In genomic region chr15:90987714-90988250, GRCm38 (mm10) we compare ENCODE assay signal across 31 mouse cellular contexts.
A peak's percentile ranks its signal among the peaks of the same experiment; 100 is the strongest.
DNase-seq lines count a peak whose midpoint lies in the region; ATAC-seq and TF ChIP-seq lines count a peak whose summit lies in the region.
"Had no signal": no experiment of that assay in that cellular context is flagged by ENCODE, and none has a peak within 500 bp of the region (broad histone marks: within the 10 kb centered on the region; RNA-seq: fewer than 3 reads in every experiment).

No protein-coding gene starts in this region.

- no peak for DNase-seq in frontal cortex, postnatal 14 days (ENCODE audit: low spot score in 2 of 2)
- no peak for DNase-seq in left cerebral cortex, adult 2 months (ENCODE audit: extremely low spot score in 1 of 2, low spot score in 2 of 2)
- DNase-seq in left cerebral cortex, adult 11 months (ENCODE audit: low spot score): no peak
- DNase-seq in ovary, adult 18-20 months (ENCODE audit: low spot score): no peak
- DNase-seq: adrenal gland, postnatal 10 days; adrenal gland, postnatal 36 days; B cell, adult 2 months; cerebellum, adult 11 months; cerebellum, adult 2 months; cerebellum, adult 9-11 months; cerebellum, postnatal 25 days; embryo, embryonic 11 days; gastrocnemius, adult 2 months; gastrocnemius, postnatal 14 days; heart, adult 2 months; heart, postnatal 14 days; heart, postnatal 4 days had no signal

- no peak overlapping the region for H3K4me3 ChIP-seq in left cerebral cortex, adult 2 months
- no peak overlapping the region for H3K4me3 ChIP-seq in cortical plate, adult 2 months (ENCODE audit: insufficient read depth, low read length)
- H3K4me3 ChIP-seq: embryonic facial prominence, embryonic 10.5 days; embryonic facial prominence, embryonic 13.5 days; erythroblast, embryonic 14.5 days; forebrain, embryonic 10.5 days; gastrocnemius, adult 2 months; heart, adult 2 months; heart, embryonic 10.5 days; heart, embryonic 13.5 days had no signal

- peak; percentile 76 for ATAC-seq in frontal cortex, adult (ENCODE audit: low TSS enrichment)
- ATAC-seq: forebrain, embryonic 14.5 days; hindbrain, postnatal 0 days; inflammation-experienced regulatory T-cells, adult 6 months; intestine, embryonic 16.5 days; Patski had no signal

- intact Hi-C loops in left cerebral cortex, adult 2 months (cut with DNase I): no loop called here

- TF ChIP-seq CTCF in left cerebral cortex, adult 2 months (IDR thresholded peaks at IDR 0.05): no peak
- no peak for TF ChIP-seq CTCF in cortical plate, adult 2 months (IDR thresholded peaks at IDR 0.05; ENCODE audit: extremely low read depth, insufficient read depth, low read length)

- TF ChIP-seq POLR2A in cortical plate, adult 2 months (IDR thresholded peaks at IDR 0.05; ENCODE audit: extremely low read depth, insufficient read depth, low read length): no peak

- H3K4me1 ChIP-seq in cortical plate, adult 2 months (ENCODE audit: control insufficient read depth, insufficient read depth, low read length): peaks cover 8% of the 10 kb centered on the region
- H3K4me1 ChIP-seq: embryonic facial prominence, embryonic 10.5 days; embryonic facial prominence, embryonic 13.5 days; forebrain, embryonic 10.5 days; heart, embryonic 10.5 days had no signal

- H3K27ac ChIP-seq in left cerebral cortex, adult 2 months: peak overlapping the region; percentile 6
- peak overlapping the region; percentile 67; the same call in 1 of the 2 replicates for H3K27ac ChIP-seq in cortical plate, adult 2 months (ENCODE audit: insufficient read depth, low read length)
- H3K27ac ChIP-seq: embryonic facial prominence, embryonic 10.5 days; embryonic facial prominence, embryonic 13.5 days; forebrain, embryonic 10.5 days; gastrocnemius, adult 2 months; heart, adult 2 months; heart, embryonic 10.5 days; heart, embryonic 13.5 days; hindbrain, embryonic 14.5 days; hindbrain, postnatal 0 days had no signal
